Mouse (Mus musculus): ENCODE data around the gene Bbx.

GRCm38 (mm10) chr16:50437788-50438187, 5.6 kb upstream of the Bbx start:
- TF ChIP-seq CTCF (IDR thresholded peaks at IDR 0.05; ENCODE audit: low read depth, low read length): no peak
- no peak for TF ChIP-seq POLR2A (IDR thresholded peaks at IDR 0.05; ENCODE audit: insufficient read depth, low read length)

Data from ES-Bruce4 (cell line).